Mouse (Mus musculus) R1 (cell line): ENCODE measurements around the gene Plekha4.
"Not testable (repeated sequence)": the region's sequence is repeated elsewhere in the genome, so short reads cannot be mapped to it uniquely, and the experiment has no call there.

Experiments used
- DNase-seq: peaks from one replicate; pipeline ENCODE4 v3.0.0-alpha.2; 2018; ENCODE audit warnings: low read depth, low spot score

Plekha4 gene

DNA sequence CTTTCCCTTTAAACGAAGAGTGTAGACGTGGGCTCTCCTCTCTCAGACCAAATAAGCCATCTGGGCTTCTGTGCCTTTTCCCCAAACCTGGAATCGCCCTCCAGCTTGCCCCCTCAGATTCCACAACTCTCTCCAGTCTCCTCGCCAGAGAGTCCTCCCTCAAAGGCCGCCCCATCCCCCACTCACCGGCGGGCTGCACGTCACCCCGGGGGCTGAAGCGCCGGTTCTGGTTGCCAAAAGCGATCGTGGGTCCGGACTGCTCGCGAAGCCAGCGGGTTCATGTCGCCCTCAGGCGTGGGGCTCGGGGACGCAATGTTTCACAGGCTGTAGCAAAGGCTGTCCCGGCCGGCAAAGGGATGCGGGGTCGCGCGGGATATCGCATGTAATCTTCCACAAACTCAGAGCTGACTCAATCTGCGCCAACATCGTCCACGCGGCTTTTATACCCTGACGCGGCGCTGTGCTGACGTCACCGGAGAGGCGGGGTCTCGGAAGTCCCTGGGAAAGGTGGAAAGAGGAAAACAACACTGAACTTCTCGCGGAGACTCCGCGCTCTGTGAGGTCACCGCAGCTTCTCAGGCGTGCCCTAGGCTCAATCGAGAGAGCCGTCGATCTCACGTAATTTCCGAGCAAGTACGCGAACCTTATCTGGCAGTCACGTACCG lies at the start of gene Plekha4, which contains the start of gene Ppp1r15a:
Gene Plekha4, plus strand, starts transcription at position 522 of the 665 bp plus-strand sequence.
Gene Ppp1r15a, minus strand, starts transcription at position 460 of the 665 bp plus-strand sequence.
- DNase-seq = peak; percentile 98

DNA sequence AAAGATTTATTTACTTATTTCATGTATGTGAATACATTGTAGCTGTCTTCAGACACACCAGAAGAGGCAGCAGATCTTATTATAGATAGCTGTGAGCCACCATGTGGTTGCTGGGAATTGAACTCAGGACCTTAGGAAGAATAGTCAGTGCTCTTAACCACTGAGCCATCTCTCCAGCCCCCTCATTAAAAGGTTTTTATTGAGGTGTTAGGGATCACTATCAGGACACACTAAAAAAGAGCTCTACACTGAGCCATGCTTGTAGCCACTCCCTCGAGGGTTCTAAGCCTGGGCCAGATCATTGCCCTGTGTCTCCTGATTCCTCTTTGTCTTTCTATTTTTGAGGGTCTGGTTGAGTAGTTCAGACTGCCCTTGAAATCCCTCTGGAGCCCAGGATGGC lies 49.7 kb upstream of the Plekha4 start:
- DNase-seq = no peak

DNA sequence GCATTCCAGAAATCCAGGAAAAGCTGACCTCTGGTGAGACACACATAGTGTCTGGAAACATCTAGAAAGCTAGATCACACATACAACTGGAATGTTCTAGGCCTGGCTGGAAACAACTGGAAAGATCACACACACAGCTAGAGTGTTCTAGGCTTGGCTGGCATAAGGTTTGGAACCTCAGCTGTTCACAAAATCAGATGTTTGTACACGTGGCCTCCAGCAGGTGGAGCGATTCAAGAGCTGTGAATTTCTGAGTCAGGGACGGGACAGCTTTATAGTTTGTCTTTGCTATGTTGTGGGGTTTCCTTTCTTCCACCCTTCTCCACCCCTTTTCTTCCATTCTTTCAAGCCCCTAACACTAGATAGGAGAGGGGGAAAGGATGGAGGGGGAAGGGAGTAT lies 49.1 kb upstream of the Plekha4 start:
- DNase-seq = peak; percentile 80

DNA sequence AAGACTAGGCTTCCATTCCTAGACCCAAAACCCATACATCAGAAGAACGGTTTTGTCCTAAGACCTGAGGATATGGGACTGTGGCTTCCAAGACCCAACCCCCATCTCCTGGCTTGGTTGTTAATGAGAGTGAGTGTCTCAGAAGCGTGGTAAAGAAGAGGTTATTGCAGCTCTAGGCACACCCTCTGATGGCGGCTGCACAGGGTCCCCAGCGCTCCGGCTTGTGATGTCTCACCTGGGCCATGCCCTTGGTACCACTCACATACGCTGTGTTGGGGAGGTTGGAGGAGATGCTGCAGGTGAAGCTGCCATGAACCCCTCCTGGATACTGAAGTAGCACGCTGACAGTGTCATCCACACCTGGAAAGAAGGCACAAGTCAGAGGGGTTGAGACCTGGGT lies 47.4 kb upstream of the Plekha4 start:
- no peak for DNase-seq

DNA sequence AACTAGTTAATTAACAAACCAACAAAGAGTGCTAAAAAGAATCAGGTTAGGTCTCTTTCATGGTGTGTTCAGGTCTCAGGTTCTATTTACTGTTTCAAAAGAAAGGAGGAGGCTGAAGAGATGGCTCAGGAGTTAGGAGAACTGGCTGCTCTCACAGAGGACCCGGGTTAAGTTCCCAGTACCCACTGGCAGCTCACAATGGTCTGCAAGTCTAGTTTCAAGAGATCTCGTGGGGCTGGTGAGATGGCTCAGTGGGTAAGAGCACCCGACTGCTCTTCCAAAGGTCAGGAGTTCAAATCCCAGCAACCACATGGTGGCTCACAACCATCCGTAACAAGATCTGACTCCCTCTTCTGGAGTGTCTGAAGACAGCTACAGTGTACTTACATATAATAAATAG lies 45.8 kb upstream of the Plekha4 start:
- not testable (repeated sequence) for DNase-seq

DNA sequence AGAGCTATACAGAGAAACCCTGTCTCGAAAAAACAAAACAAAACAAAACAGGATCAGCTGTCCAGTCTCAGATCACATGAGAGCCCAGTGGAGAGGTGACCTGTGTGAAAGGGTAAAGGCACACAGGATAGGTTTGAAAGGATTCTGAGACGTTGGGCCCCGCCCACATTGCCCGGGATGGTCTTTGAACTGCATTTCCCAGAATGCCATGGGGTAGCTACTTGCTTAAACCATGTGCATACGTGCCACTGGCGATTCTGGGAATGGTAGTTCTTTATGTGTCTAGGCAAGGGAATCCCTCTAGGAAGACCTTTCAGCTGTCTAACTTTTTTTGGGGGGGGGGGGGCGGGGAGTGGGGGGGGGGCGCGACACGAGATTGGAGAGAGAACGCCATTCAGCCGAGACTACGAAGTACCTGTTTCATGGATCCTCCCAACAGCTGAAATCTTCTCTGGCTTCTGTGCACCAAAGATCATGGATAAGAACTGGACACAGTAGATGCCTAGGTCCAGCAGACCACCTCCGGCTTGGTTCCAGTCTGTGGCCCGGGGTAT lies 44.7 kb upstream of the Plekha4 start, which contains the start of gene Tulp2:
Gene Tulp2, plus strand, starts transcription at position 504 of the 554 bp plus-strand sequence.
- peak; percentile 94 for DNase-seq

DNA sequence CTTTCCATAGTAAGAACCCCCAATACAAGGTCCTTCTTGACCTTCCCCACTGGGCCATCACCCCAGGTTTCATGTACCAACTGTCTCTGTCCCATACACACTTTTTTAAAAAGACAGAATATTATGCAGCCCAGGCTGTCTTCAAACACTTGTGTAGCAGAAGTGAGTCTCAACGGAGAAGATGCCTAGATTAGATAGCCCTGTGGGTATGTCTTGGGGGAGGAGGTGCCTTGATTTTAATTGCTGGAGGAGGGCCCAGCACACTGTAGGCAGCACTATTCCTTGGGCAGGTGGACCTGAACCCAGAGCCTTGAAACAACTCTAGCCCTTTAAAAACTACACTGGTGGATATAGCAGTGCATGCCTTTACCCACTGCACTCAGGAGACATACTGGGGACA lies 44.0 kb upstream of the Plekha4 start:
- no peak for DNase-seq

DNA sequence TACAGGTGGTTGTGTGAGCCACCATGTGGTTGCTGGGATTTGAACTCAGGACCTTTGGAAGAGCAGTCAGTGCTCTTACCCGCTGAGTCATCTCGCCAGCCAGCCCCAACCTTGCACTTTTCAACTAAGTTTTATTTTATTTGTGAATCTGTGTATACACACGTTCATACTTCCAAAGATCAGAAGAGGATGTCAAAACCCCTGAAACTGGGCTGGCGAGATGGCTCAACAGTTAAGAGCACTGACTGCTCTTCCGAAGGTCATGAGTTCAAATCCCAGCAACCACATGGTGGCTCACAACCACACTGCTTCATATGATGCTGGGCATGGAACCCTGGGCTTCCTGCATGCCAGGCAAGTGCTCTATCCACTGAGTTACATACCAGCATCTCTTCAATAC lies 41.1 kb upstream of the Plekha4 start:
- not testable (repeated sequence) for DNase-seq

DNA sequence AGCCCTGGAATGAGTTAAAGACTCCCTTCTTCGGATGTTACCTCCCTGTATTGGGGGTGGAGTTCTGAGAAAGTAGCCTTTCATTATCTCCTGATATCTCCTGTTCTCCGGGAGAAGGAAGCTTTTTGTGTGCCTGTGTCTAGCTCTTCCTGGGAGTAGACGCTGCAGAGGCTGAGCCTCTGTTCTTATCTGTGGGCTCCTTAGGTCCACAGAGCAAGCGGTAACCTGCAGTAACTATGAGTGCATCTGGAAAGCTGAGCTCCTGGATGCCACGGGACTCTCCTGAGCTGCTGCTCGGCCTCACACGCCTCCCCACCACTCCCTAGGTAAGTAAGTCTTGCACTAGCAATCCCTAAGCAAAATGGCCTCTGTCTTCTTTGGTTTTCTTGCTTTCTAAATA lies 40.0 kb upstream of the Plekha4 start:
- DNase-seq = no peak

DNA sequence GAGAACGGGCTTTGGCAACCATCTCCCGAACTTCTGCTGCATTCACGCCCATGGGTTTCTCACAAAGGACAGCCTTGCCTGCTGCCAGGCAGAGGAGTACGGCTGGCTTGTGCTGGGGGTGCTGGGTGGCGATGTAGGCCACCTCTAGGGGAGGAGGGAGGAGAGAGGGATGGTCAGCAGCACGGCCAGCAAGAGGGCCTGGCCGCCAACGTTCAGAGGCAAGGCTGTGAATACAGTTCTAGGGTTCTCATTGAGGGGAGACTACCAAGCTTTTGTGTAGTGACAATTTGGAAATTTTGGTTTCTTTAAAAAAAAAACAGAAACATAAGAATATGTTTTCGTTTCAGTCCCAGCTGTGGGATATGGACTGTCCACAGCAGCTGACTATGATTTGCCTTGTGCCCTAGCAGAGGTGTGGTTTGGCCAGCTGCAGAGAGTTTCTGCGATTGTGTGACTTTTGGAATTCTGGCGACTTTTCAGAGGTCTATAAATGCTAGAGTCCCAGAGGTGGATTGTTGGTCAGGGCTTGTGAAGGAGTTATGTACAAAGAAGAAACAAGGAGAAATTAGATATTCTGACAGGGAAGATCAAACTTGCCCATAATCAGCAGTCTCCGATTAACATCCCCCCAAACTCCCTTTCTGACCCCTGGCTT lies 39.2 kb upstream of the Plekha4 start, which contains the start of gene Gm45808:
Gene Gm45808, minus strand, starts transcription at position 51 of the 655 bp plus-strand sequence.
- DNase-seq = no peak

DNA sequence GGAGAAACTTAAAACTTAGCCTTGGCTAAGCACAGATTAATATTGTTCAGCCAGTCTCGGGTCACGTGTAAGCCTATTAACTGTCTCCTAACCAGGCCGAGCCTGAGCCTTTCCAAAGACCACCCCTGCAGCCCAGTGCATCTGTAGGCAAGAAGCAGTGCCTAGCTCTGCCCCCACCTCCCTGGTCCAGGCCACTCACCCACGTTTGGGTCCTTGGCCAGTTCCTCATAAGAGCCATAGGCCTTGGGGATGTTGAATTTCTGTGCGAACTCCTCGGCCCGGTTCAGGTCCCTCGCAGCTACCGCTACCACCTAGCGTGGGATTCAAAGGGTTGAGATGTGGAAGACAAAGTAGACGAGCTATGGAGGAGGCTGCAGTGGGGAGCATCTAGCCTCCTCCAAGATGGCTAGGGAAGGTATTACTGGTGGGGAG lies 38.3 kb upstream of the Plekha4 start:
- DNase-seq = no peak

DNA sequence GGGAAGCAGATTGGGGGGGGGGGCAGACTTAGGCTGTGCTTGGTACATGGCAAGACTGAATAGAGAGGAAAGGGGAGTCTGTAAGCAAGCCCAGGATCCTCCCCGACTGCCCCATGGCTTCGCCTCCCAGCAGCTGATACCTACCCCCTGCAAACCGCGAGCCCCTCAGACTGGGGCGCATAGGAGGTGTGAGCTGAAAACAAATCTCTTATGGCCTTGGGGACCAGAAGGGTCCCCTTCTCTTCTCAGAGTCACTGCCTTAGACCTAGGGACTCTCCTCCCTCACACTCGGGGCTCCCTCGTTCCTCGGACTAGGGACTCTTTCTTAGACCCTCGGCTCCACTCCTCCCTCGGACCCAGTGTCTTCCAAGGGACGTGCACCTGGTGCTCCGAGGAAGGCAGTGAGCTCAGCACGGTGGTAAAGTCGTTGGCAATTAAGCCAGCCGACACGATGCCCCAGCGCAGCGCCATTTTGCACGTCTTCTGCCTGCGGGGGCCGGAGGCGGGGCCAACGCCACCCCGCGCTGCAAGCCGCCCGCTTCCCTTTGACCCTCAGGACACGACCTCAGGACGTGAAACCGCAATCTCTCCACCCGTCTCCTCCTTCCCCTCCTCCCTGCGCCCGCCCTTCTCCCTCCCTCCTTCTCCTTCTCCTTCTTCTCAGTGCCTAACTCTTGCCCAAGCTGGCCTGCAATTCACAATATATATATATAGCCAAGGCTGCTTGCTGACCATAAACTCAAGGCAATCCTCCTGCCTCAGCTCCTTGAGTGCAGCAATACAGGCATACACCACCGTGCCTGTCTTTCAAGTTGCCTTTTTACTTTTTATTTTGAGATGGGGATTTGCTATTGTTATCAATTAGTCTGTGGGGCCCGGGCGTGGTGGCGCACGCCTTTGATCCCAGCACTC lies 37.6 kb upstream of the Plekha4 start, which contains the start of gene Dhdh:
Gene Dhdh, minus strand, starts transcription at position 513 of the 912 bp plus-strand sequence.
- peak; percentile 76 for DNase-seq

DNA sequence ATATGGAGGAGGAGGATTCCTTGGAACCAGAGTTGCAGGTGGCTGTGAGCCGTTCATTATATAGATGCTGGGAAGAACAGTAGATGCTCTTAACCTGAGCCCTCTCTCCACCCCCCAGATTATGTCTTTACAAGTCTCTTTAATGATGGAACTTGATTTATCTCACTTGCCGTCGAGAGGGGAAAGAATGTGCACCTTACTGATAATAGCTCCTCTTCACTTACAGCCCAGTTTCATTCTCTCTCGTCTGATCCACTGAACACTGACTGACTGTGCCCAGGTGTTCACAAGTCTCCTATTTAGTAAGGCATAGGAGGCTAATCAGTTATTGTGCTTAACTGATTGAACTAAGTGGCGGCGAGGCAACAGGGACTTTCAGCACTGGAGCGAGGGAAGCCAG lies 36.6 kb upstream of the Plekha4 start:
- DNase-seq = no peak

DNA sequence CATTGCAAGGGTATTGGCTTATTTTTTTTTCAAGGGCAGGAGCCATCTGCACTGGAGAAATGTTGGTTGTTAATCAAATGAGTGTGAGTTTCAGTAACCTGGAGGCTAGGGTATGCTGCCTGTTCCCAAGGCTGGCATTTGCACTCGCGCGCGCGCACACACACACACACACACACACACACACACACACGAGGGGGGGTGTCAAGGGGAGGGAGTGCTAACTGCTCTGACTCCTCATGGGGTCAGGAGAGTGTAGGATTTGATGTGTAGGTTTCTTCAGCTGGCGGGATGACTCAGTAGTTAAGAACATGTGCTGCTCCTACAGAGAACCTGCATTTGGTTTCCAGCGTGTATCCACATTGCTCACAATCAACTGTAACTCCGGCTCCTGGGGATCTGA lies 35.3 kb upstream of the Plekha4 start:
- no peak for DNase-seq

DNA sequence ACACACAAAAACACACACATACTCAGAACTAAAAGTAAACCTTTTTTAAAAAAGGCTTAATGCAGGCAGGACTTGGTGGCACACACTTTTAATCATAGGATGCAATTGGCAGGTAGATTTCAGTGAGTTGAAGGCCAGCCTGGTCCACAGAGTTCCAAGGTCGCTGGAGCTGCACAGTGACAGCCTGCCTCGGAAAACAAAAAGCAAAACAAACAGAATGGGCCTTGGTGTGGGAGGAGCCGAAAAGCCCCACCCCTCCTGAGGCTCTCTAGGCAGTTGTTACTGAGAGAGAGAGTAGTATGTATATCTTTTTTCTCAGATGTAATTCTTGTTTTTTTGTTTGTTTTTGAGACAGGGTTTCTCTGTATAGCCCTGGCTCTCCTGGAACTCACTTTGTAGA lies 34.9 kb upstream of the Plekha4 start:
- peak; percentile 43 for DNase-seq

DNA sequence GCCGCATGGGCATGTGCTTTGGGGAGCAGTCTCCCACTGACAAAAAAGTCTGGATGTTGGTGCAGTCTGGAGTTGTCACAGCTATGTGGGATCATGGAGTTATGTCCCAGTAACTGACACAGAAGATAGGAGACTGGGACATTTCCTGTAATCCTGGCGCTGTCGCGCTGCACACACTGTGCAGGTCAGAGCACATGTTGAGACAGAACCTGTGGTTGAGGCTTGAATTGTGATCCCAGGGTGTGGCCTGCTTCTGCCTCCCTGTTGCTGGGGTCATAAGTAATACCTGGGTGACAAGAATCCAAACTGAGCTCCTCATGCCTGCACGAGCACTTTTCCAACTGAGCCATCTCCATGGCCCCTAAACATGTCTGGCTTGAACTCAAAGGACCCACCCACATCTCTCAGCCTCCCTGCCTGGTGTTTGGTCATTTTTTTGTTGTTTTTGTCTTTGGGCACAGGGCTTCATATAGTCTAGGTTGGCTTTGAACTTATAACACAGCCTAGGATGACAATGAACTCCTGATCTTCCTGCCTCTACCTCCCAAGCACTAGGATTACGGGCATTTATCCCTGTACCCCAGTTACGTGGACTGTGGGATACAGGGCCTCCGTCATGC lies 33.8 kb upstream of the Plekha4 start:
- DNase-seq = no peak

DNA sequence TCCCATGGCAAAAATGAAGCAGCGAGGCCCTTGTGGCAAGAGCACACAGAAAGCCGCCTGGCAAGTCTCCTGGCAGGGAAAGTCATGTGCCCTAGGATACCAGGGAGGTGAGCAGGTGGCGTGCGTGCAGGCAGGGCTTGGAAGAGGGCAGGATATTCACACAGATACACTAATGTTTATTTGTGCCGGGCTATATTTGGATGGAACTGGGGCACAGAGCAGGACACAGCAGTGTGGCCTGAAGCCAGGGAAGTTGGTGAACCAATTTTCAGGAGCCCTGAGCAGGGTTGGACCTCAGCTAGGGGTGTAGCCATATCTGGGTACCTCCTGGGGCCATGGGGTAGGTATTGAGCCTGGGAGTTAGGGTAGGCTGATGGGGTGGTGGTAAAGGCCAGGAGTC lies 33.2 kb upstream of the Plekha4 start:
- no peak for DNase-seq

DNA sequence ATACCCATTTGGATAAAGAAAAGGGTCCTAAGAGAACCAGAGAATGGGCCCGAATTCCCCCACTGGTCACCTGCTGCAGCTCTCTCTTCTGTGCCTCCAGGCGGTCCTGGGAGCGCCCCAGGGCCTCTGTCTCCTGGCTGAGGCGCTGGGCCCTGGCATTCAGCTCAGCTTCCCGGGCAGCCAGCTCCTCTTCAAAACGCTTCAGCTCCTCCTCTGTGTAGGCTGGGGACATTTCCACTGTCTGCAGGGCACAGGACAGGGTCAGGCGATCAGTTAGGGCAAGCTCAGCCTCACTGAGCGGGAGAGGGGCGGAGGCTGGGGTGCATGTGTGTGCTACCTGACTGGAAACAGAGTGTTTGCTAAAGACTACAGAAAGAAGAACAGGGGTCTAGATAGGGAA lies 31.6 kb upstream of the Plekha4 start:
- no peak for DNase-seq

DNA sequence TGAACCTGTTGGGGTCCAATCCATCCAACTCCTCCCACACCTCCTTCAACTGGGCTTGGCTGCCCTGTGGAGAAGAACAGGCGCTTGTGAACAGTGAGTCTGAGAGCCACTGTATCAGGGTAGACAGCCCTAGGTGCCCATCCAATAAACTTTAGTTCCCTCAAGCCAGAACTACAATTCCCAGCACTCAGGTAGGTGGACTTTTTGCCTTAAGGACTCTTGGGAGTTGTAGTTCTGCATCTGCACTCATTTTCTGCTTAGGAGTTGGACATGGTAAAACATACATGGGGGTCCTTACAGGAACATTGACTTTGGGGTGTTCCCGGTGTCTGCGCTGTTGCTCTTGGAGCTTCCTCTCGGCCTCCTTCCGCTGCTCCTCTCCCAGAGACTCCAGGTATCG lies 27.7 kb upstream of the Plekha4 start:
- no peak for DNase-seq

DNA sequence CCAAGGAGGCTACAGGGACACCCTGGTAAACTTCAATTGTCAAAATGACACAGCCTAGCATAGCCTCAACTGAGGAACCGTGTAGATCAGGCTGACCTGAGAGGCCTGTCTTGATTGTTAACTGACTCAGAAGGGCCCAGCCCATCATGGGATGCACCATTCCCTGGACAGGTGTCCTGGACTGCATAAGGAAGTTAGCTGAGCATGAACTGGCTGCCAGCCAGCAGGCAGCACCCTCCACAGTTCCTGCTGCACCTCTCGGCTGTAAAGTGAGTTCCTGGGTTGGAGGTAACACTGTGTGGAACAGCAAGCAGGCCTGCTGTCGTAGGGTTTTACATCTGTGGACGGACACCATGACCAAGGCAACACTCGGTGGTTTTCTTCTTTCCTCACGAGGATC lies 18.5 kb upstream of the Plekha4 start:
- DNase-seq = no peak

DNA sequence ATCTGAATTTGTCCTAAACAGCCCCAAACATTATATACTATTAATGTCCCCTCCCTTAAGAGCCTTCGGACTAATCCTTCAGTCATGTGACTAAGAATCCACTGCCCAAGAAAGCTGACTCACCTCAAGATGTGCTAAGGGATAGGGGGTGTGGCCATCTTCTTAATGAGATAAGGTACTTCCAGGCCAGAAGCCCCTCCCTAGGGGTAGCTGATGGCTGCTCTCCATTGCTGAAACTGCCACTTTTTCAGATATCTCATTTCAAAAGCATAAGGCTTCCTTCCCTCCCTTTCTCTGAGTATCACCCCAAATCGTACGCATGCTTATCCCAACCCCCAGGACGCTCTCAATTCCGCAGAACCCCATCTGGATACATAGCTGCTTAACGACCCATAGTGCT lies 17.6 kb upstream of the Plekha4 start:
- DNase-seq = peak; percentile 62
